Mouse (Mus musculus) heart, embryonic 11.5 days (tissue): ENCODE data around the gene Cfap69. TPM values are rescaled to one million over a fixed set of nuclear protein-coding genes. Genes with fewer than 3 reads are reported as not detected.

Experiments used
- ATAC-seq: fragments of 200-750 bp; cut with Nextera tagmentation; replicated peaks from 2 replicates; pipeline ENCODE4 v1.8.0; 2017; ENCODE audit warnings: moderate library complexity; ENCODE audit not compliant: insufficient number of reproducible peaks, low FRiP score, low TSS enrichment
- H3K27ac ChIP-seq: fragments of 300-500 bp; sonication (generic); 2 replicates; pipeline ENCODE4 v1.5.1; 2014; ENCODE audit warnings: mild to moderate bottlenecking, low read depth, low read length
- H3K27me3 ChIP-seq: fragments of 300-500 bp; sonication (generic); 2 replicates; pipeline ENCODE4 v1.6.1; 2014; ENCODE audit warnings: mild to moderate bottlenecking, low read length, mixed read lengths; ENCODE audit not compliant: control insufficient read depth, insufficient read depth
- H3K36me3 ChIP-seq: fragments of 300-500 bp; sonication (generic); 2 replicates; pipeline ENCODE4 v1.6.1; 2014; ENCODE audit warnings: mild to moderate bottlenecking, low read length, moderate library complexity, mixed read lengths; ENCODE audit not compliant: control insufficient read depth, insufficient read depth
- H3K4me1 ChIP-seq: fragments of 300-500 bp; sonication (generic); 2 replicates; pipeline ENCODE4 v1.6.1; 2014; ENCODE audit warnings: low read length; ENCODE audit not compliant: control insufficient read depth, insufficient read depth
- H3K4me2 ChIP-seq: fragments of 300-500 bp; sonication (generic); 2 replicates; pipeline ENCODE4 v1.6.1; 2014; ENCODE audit warnings: mild to moderate bottlenecking, moderate library complexity
- H3K4me3 ChIP-seq: fragments of 300-500 bp; sonication (generic); 2 replicates; pipeline ENCODE4 v1.5.1; 2014; ENCODE audit warnings: low read depth, low read length
- H3K9ac ChIP-seq: fragments of 300-500 bp; sonication (generic); 2 replicates; pipeline ENCODE4 v1.6.1; 2014; ENCODE audit warnings: mild to moderate bottlenecking, low read depth, low read length, moderate library complexity
- H3K9me3 ChIP-seq: fragments of 300-500 bp; sonication (generic); replicated peaks from 2 replicates; pipeline ENCODE4 v1.6.1; 2016; ENCODE audit warnings: low read length; ENCODE audit not compliant: control insufficient read depth
- WGBS: fragments of 180-500 bp; shearing (Covaris S2); extraction: QIAGEN DNeasy Blood & Tissue Kit; methylation state at CpG from one replicate; pipeline ENCODE4 v1.1.7; 2014; ENCODE audit not compliant: insufficient replicate concordance; 5-methylcytosine and 5-hydroxymethylcytosine counted together
- polyA plus RNA-seq: library from polyadenylated mRNA; unstranded; fragments of >200 nt; fragmentation: Nextera tagmentation; extraction: Ambion mirVana; gene quantifications from 2 replicates; pipeline ENCODE4 v1.2.1, GENCODE M21; 2014

The Cfap69 gene
- polyA plus RNA-seq, 1 experiment from 2014 or later = 1.3 TPM

DNA sequence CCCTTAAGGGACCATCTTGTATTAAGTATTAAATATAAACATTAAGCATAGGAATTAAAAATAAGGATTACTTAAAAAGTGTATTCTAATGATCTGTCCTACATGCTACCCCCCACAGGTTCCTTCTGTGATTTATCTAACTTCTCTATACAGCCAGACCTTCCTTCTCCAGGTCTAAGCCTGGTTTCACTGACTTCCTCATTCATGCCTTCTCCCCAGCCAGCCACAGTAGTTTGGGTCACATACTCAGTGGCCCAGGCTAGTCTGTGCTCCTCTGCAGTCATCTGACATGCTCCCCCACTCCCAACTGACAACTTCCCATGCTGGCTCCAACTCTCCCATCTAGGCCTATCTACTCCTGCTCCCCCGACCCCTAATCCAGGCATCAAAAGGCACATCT lies 112.9 kb downstream of the Cfap69 start:
- Histone ChIP-seq H3K27me3 (no peaks in the 10 kb centered on the region), H3K9me3 (no peaks in the 10 kb centered on the region), H3K36me3 (peaks cover 22% of the 10 kb centered on the region), H3K4me1 (no peaks in the 10 kb centered on the region), H3K9ac (no peak overlapping the region), H3K4me2 (no peak overlapping the region), H3K4me3 (no peak overlapping the region), H3K27ac (no peak overlapping the region)
- WGBS = 85% methylated on average over 1 of the region's 1 CpGs
- ATAC-seq = no peak

DNA sequence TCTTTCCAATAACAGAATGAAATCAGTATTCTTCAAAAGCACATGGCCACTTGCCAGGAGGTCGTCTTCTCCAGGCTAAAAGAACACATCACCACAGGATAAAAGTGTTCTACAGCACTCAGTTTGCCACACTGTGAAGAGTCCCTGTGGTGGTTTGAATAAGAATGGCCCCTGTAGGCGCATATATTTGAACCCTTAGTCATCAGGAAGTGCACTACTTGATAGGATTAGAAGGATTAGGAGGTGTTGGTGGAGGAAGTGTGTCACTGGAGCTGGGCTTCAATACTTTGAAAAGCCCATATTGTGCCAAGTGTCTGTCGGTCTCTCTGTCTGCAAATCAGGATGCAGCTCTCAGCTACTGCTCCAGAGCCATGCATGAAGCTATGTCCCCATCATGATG lies 123.7 kb downstream of the Cfap69 start:
- 61% methylated on average over 3 of the region's 3 CpGs for WGBS
- no peak overlapping the region for H3K9ac ChIP-seq
- no peak overlapping the region for H3K27ac ChIP-seq
- H3K4me2 ChIP-seq = no peak overlapping the region
- H3K36me3 ChIP-seq = peaks cover 14% of the 10 kb centered on the region
- no peaks in the 10 kb centered on the region for H3K9me3 ChIP-seq
- no peaks in the 10 kb centered on the region for H3K4me1 ChIP-seq
- no peaks in the 10 kb centered on the region for H3K27me3 ChIP-seq
- no peak for ATAC-seq
- no peak overlapping the region for H3K4me3 ChIP-seq

DNA sequence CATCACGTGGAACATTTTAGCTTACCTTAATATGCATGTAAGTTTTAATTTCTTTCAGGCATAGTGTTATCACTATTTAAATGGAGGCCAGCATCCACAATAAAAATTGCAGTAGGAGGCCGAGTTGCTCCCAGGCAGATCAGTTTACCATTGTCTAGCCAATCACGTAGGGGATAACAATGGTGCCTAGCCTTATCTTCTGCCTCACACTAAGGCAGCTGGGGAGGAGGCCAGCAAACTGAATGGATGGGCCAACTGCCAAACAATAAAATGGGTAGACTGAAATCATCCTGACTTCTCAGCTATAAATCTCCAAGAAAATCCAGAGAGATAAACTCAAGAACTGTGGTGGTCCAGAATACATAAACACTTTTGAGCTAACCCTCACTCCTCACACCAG lies 124.3 kb downstream of the Cfap69 start:
- H3K36me3 ChIP-seq = peaks cover 14% of the 10 kb centered on the region

DNA sequence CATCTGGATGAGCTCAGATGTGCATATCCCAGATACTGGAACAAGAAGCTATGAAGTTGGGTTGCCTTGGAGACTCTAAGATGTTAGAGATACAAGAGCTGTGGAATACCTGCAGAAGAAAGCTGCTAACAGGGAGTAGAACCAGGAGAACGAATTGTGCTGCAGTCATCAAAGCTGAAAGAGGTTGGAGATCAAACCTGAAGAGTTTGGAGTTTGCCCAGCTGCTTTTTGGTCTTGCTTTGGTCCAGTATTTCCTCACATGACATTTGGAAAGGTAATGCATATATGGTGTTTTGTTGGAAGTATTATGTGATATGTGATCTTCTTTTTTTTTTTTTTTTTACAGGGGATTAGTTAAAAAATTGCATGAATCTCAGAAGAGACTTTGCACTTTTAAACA lies 127.9 kb downstream of the Cfap69 start:
- no peak overlapping the region for H3K4me2 ChIP-seq
- no peaks in the 10 kb centered on the region for H3K27me3 ChIP-seq
- H3K9ac ChIP-seq = no peak overlapping the region
- no peak overlapping the region for H3K27ac ChIP-seq
- no peaks in the 10 kb centered on the region for H3K9me3 ChIP-seq
- peaks cover 9% of the 10 kb centered on the region for H3K36me3 ChIP-seq
- WGBS = 83% methylated on average over 1 of the region's 1 CpGs
- no peak overlapping the region for H3K4me3 ChIP-seq
- ATAC-seq = no peak
- no peaks in the 10 kb centered on the region for H3K4me1 ChIP-seq

More for the DNA sequence above, 124.3 kb downstream of the Cfap69 start:
- Histone ChIP-seq H3K4me1 (no peaks in the 10 kb centered on the region), H3K4me2 (no peak overlapping the region), H3K4me3 (no peak overlapping the region), H3K9ac (no peak overlapping the region), H3K27ac (no peak overlapping the region), H3K9me3 (no peaks in the 10 kb centered on the region), H3K27me3 (no peaks in the 10 kb centered on the region)
- 79% methylated on average over 3 of the region's 3 CpGs for WGBS
- ATAC-seq = no peak

DNA sequence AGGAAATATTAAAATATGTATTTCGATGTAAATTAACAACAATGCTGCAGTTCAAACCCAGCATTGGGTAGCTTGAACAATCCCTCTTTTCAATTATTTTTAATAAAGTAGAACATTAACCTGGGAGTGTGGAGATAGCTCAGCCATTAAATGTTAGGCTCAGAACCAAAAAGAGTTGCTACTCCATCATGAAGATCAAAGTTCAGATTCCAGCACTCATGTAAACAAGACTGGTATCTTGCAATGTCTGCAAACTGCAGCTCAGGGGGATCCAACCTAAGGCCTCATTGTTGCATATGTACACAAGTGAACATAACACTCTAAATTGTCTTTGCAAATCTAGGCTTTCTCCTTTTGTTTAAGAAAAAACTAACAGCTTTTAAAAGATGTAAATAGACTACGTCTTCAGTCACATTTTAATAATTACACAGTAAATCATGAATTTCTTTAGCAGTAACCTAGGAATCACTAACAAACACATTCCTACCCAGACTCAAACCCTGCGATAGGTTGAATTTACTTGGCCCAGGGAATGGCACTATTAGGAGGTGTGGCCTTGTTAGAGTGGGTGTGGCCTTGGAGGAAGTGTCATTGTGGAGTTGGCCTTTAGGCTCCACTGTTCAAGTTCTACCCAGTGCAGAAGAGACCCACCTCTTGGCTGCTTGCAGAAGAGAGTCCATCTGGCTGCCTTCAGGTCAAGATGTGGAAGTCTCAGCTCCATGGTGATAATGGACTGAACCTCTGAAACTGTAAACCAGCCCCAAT lies 130.2 kb downstream of the Cfap69 start:
- Histone ChIP-seq H3K27me3 (no peaks in the 10 kb centered on the region), H3K4me3 (no peak overlapping the region), H3K9ac (no peak overlapping the region), H3K9me3 (no peaks in the 10 kb centered on the region), H3K4me2 (no peak overlapping the region), H3K4me1 (no peaks in the 10 kb centered on the region), H3K27ac (no peak overlapping the region), H3K36me3 (peaks cover 6% of the 10 kb centered on the region)
- WGBS = 86% methylated on average over 3 of the region's 3 CpGs
- no peak for ATAC-seq

Other genes starting within 250 kb of the Cfap69 start
- gene Cdk14, start 243.9 kb downstream of the Cfap69 start, polyA plus RNA-seq = 20.1 and 22.7 TPM in 2 replicates
- not detected in 2 replicates for gene 1700015F17Rik, start 185.1 kb downstream of the Cfap69 start, polyA plus RNA-seq
- gene Cldn12, start 149.3 kb downstream of the Cfap69 start, polyA plus RNA-seq = 18.5 and 20.3 TPM in 2 replicates
- 21.3 and 22.1 TPM in 2 replicates for gene Gtpbp10, start 104.7 kb downstream of the Cfap69 start, polyA plus RNA-seq
- 1.1 and 1.5 TPM in 2 replicates for gene Gm8773, start 90.4 kb downstream of the Cfap69 start, polyA plus RNA-seq
- 4.8 and 5.3 TPM in 2 replicates for gene Steap2, start 30.3 kb upstream of the Cfap69 start, polyA plus RNA-seq
- gene Steap1, start 85.1 kb upstream of the Cfap69 start, polyA plus RNA-seq = 3.7 and 4.0 TPM in 2 replicates